Mouse (Mus musculus): ENCODE measurements at regions not wholly inside any gene's neighbourhood (a gene's known extent, or its start where the extent isn't known, plus 50 kb on each side); places are given as distances from the start of the nearest gene placed in this dataset.
"Not testable (repeated sequence)": the region's sequence is repeated elsewhere in the genome, so short reads cannot be mapped to it uniquely, and the experiment has no call there.

DNA sequence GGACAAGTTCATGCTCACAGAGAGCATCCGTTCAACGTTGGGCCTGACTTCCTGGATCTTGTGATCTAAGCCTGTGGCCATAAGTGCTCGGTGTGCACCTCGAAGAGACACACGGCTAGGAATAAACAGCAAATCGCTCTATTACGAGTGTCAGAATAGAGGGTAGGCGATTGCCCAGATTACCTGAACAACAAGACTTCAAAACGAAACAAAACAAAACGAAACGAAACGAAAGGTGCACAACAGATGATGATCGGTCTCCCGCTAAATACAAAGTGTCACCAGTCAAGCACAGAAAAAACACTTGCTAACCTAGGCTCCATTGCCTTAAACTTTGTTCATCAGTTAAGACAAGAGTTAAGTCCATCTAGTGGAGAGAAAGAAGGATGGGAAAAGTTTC is 67.4 kb downstream of the Pdia4 start:
- not testable (repeated sequence) for H3K36me3 ChIP-seq (ENCODE audit: control insufficient read depth, insufficient read depth, low read length); H3K4me1 ChIP-seq (ENCODE audit: control insufficient read depth, insufficient read depth, low read length); H3K27ac ChIP-seq (ENCODE audit: low read length); H3K27me3 ChIP-seq (ENCODE audit: control insufficient read depth, insufficient read depth, low read length); H3K4me2 ChIP-seq (ENCODE audit: low read depth, low read length); H3K4me3 ChIP-seq (replicated peaks; ENCODE audit: low read length); H3K9me3 ChIP-seq (replicated peaks; ENCODE audit: control insufficient read depth, low read length); ATAC-seq (ENCODE audit: insufficient read depth, low FRiP score); H3K9ac ChIP-seq (ENCODE audit: low read length)
- 88% methylated on average over 8 of the region's 14 CpGs for WGBS

DNA sequence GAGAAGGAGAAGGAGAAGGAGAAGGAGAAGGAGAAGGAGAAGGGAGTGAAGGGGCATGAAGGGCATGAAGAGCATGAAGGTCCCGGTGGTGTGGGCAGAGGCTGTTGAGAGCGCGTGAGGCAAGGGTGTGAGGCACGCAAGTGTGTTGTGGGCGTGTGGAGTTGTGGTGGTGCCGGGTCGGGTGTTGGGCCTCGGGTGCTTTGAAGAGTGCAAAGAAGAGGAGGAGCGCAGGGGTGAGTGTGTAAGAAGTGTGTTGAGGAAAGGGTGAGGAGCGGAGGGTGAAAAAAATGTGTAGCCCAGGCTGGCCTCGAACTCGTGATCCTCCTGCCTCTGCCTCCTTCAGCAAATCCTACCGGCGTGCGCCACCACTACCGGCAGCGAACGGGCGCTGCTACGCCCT is 69.4 kb downstream of the Pdia4 start:
- H3K27ac ChIP-seq (ENCODE audit: low read length); H3K4me3 ChIP-seq (replicated peaks; ENCODE audit: low read length); H3K27me3 ChIP-seq (ENCODE audit: control insufficient read depth, insufficient read depth, low read length); H3K4me1 ChIP-seq (ENCODE audit: control insufficient read depth, insufficient read depth, low read length); ATAC-seq (ENCODE audit: insufficient read depth, low FRiP score); H3K4me2 ChIP-seq (ENCODE audit: low read depth, low read length); H3K9ac ChIP-seq (ENCODE audit: low read length); H3K9me3 ChIP-seq (replicated peaks; ENCODE audit: control insufficient read depth, low read length); H3K36me3 ChIP-seq (ENCODE audit: control insufficient read depth, insufficient read depth, low read length): not testable (repeated sequence)
- WGBS: no CpG with 5 or more reads among the region's 20 CpGs

DNA sequence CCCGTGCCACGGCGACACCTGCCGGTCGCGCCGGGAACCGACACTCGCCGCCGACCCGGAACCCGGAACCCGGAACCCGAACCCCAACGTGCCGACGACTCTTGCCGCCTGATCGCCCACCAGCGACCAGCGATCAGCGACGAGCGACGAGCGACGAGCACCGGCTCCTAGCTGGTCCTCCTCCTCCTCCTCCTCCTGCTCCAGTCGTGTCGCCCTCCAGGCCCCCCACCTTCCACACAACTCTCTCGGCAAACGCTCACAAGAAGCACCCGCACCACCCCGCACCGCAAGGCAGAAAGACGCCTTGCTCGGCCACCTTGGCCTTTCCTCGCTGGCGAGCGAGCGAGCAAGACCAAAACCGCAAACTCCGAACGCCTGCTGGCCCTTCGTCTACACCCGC is 73.0 kb downstream of the Pdia4 start:
- peak overlapping the region; percentile 52; the same call in 1 of the 2 replicates for H3K9ac ChIP-seq (ENCODE audit: low read length)

GRCm38 (mm10) chr6:47739696-47740095 is 73.5 kb downstream of the Pdia4 start:
- not testable (repeated sequence) for H3K9ac ChIP-seq (ENCODE audit: low read length); H3K4me1 ChIP-seq (ENCODE audit: control insufficient read depth, insufficient read depth, low read length); H3K9me3 ChIP-seq (replicated peaks; ENCODE audit: control insufficient read depth, low read length); H3K4me3 ChIP-seq (replicated peaks; ENCODE audit: low read length); H3K27ac ChIP-seq (ENCODE audit: low read length); H3K4me2 ChIP-seq (ENCODE audit: low read depth, low read length); H3K27me3 ChIP-seq (ENCODE audit: control insufficient read depth, insufficient read depth, low read length); H3K36me3 ChIP-seq (ENCODE audit: control insufficient read depth, insufficient read depth, low read length); ATAC-seq (ENCODE audit: insufficient read depth, low FRiP score)
- 11% methylated on average over 11 of the region's 26 CpGs for WGBS

More for the DNA sequence above, 73.0 kb downstream of the Pdia4 start:
- not testable (repeated sequence) for H3K4me1 ChIP-seq (ENCODE audit: control insufficient read depth, insufficient read depth, low read length); H3K27ac ChIP-seq (ENCODE audit: low read length); H3K36me3 ChIP-seq (ENCODE audit: control insufficient read depth, insufficient read depth, low read length); ATAC-seq (ENCODE audit: insufficient read depth, low FRiP score); H3K9me3 ChIP-seq (replicated peaks; ENCODE audit: control insufficient read depth, low read length); H3K27me3 ChIP-seq (ENCODE audit: control insufficient read depth, insufficient read depth, low read length)
- Histone ChIP-seq H3K4me3 (replicated peaks; ENCODE audit: low read length) (peak overlapping the region; percentile 45), H3K4me2 (ENCODE audit: low read depth, low read length) (peak overlapping the region; percentile 44)
- WGBS: 2% methylated on average over 21 of the region's 47 CpGs

DNA sequence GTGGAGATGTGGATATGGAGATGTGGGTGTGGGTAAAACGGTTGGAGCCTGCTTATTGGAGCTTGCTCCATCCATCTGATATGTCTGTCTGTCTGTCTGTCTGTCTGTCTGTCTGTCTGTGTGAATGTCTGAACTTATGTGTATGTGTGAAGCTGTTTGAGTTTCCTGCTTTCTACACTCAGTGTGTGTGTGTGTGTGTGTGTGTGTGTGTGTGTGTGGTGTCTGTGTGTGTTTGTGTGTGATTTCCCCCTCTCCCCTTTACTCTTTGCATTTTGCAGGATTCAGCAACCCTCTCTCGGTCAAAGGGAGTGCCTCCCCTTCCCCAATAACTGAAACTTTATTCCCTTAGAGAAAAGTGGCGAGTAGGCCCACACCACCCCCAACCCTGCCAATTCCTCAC is 75.3 kb downstream of the Pdia4 start:
- H3K4me3 ChIP-seq (replicated peaks; ENCODE audit: low read length); ATAC-seq (ENCODE audit: insufficient read depth, low FRiP score); H3K4me1 ChIP-seq (ENCODE audit: control insufficient read depth, insufficient read depth, low read length); H3K27me3 ChIP-seq (ENCODE audit: control insufficient read depth, insufficient read depth, low read length); H3K9ac ChIP-seq (ENCODE audit: low read length); H3K4me2 ChIP-seq (ENCODE audit: low read depth, low read length); H3K36me3 ChIP-seq (ENCODE audit: control insufficient read depth, insufficient read depth, low read length); H3K27ac ChIP-seq (ENCODE audit: low read length); H3K9me3 ChIP-seq (replicated peaks; ENCODE audit: control insufficient read depth, low read length): not testable (repeated sequence)
- no CpG with 5 or more reads among the region's 3 CpGs for WGBS

Measured in stomach, embryonic 16.5 days (tissue).